Mouse (Mus musculus) large intestine, adult 2 months (tissue): ENCODE measurements around the gene Alox5ap. TPM values are rescaled to one million over a fixed set of nuclear protein-coding genes. Genes with fewer than 3 reads are reported as not detected.

Experiments
- DNase-seq: peaks from one replicate; pipeline ENCODE4 v3.0.0-alpha.2; 2012; ENCODE audit warnings: low read depth, low spot score
- WGBS: fragments of 180-500 bp; shearing (Covaris S2); methylation state at CpG from one replicate; pipeline ENCODE4 v1.1.7; 2018; 5-methylcytosine and 5-hydroxymethylcytosine counted together
- polyA plus RNA-seq: library from polyadenylated mRNA; depleted of rRNA; stranded (reverse); fragments of >200 nt; gene quantifications from 2 replicates; pipeline ENCODE4 v1.2.3, GENCODE M21; 2012

Gene Alox5ap
- polyA plus RNA-seq, 1 experiment = 15.7 TPM

GRCm38 (mm10) chr5:149257518-149258281 is 6.9 kb upstream of the Alox5ap start:
- 70% methylated on average over 14 of the region's 14 CpGs for WGBS
- DNase-seq = no peak

- DNase-seq = no peak
- WGBS = 55% methylated on average over 16 of the region's 16 CpGs
Measured at GRCm38 (mm10) chr5:149259093-149259492, 5.5 kb upstream of the Alox5ap start.

DNA sequence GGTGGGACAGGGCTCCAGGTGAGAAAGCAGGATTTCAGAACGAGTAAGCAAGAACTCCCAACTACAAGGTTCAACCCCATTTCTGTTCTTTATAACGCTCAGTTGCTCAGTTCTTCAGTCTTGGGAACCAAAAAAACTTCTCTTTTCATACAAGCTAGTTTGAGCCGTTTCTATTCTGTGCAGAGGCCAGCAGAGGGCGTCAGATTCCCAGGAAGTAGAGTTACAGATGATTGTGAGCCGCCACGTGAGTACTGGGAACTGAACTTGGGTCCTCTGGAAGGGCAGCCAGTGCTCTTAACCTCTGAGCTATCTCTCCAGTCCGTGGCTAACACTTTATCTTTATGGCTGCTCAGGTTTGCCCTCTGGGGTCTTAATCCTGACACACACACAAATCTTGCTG is 3.1 kb upstream of the Alox5ap start:
- WGBS = 75% methylated on average over 7 of the region's 7 CpGs
- DNase-seq = no peak

DNA sequence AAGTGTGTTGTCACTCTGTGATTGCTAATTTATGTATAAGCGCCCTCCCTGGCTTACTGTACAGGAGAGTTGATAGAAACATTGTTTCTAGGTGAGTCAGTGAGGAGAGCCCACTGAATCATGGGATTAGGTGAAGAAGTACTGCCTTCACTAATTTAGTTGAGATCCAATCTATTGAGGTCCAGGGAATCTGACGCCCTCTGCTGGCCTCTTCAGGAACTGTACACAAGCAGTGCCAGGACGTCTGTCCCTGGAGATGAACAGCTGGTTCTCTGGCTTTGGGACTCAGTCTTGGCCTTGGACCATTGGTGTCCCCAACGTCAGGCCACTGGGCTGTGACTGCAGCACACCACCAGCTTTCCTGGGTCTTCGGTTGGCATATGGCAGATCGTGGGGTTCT is 2.7 kb upstream of the Alox5ap start:
- 63% methylated on average over 6 of the region's 6 CpGs for WGBS
- DNase-seq = no peak

DNA sequence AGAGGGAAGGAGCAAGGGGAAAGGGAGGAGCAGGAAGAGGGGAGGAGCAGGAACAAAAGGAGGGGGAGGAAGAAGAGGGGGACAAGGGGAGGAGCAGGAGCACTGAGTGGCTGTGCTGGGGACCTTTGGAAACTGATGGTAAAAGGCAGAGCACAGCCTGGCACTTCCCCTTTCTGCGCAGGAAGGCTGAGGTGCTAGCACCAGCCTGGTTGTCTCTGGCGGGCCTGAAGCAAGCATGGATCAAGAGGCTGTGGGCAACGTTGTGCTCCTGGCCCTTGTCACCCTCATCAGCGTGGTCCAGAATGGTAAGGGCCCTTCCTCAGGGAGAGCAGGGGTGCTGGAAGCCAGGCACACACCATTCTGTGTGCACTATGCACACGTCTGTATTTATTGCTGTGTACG is 312 bp downstream of the Alox5ap start:
- WGBS = 33% methylated on average over 6 of the region's 6 CpGs
- no peak for DNase-seq

- DNase-seq = no peak
- WGBS = 62% methylated on average over 8 of the region's 8 CpGs
Measured at GRCm38 (mm10) chr5:149266761-149267221, 2.2 kb downstream of the Alox5ap start.

DNA sequence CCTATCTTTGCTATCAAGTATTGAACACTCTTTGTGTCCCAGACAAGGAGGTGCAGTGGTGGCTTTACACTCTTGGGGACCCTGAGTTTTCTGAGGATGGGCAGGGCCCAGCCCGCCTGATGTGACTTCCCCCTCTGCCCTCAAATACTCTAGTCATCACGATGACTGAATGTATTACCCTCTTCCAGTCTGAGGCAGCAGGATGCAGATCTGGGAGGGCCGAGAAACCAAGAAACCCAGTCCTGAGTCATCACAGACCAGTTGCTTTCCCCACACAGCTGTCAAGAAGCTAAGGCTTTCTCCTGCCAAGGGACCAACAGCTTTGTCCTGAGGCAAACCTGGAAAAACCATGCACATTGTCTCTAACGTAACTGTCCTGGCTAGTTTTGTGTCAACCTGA is 2.9 kb downstream of the Alox5ap start:
- DNase-seq = no peak
- 69% methylated on average over 4 of the region's 4 CpGs for WGBS

GRCm38 (mm10) chr5:149271291-149271690 is 6.7 kb downstream of the Alox5ap start:
- DNase-seq = no peak
- WGBS = 95% methylated on average over 3 of the region's 3 CpGs

GRCm38 (mm10) chr5:149272535-149272934 is 8.0 kb downstream of the Alox5ap start:
- DNase-seq = no peak
- WGBS = 51% methylated on average over 4 of the region's 4 CpGs

- no peak for DNase-seq
- 79% methylated on average over 15 of the region's 15 CpGs for WGBS
Measured at GRCm38 (mm10) chr5:149274390-149275104, 10.0 kb downstream of the Alox5ap start.

DNA sequence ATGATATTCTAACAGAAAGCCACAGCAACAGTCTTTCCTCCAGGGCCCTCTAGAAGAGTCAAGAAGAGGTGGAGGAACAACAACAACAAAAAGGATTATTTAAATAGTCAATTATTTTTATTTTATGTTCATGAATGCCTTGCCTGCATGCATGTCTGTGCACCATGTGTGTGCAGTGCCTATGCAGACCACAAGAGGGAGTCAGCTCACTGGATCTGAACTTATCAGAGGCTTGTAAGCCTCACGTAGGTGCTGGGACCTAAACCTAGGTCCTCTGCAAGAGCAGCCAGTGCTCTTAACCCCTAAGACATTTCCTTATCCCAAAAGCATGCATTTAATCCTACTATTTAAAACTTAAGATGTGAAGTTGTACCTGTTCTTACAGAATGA is 10.5 kb downstream of the Alox5ap start:
- DNase-seq = no peak
- WGBS = 97% methylated on average over 1 of the region's 1 CpGs

DNA sequence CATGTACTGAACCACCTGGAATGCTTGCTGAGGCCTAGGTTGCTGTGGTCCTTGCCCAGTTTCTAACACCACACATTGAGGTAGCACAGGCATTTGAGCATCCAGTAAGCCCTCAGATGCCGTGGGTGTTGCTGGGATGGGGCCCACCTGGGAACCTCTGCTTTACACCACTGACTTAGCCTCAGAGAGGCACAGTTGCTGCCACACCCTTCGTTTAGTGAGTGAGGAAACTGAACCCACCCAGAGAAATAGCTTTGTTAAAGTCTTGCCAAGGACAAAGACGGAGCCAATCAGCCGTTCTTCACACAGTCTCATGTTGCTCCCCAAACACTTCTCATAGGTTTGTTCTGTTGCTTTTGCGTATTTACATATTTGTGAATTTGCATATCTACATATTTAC is 13.0 kb downstream of the Alox5ap start:
- 45% methylated on average over 5 of the region's 5 CpGs for WGBS
- no peak for DNase-seq

- no peak for DNase-seq
- WGBS = 58% methylated on average over 22 of the region's 22 CpGs
Measured at GRCm38 (mm10) chr5:149279273-149279844, 14.8 kb downstream of the Alox5ap start.

DNA sequence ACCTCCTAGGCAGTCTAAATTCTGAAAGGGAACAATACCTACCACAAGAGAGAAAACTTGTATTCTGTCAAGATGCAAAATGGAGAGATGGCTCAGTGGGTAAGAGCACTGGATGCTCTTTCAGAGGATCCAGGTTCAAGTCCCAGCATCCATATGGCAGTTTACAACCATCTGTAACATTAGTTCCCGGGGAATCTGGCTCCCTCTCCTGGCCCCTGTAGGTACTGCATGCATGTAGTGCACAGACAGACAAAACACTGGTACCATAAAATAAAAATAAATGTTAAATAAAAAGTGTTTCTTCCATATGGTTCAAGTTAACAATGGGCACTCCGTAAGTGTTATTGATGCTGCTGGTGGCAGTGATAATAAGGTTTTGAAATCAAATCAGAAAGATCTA is 18.4 kb downstream of the Alox5ap start:
- no peak for DNase-seq
- WGBS = 89% methylated on average over 2 of the region's 2 CpGs

- no peak for DNase-seq
Measured at GRCm38 (mm10) chr5:149283821-149284220, 19.3 kb downstream of the Alox5ap start.

GRCm38 (mm10) chr5:149286021-149286420 is 21.5 kb downstream of the Alox5ap start:
- 62% methylated on average over 7 of the region's 7 CpGs for WGBS

GRCm38 (mm10) chr5:149287148-149288038 is 22.8 kb downstream of the Alox5ap start:
- WGBS = 26% methylated on average over 41 of the region's 41 CpGs
- no peak for DNase-seq

More at GRCm38 (mm10) chr5:149286021-149286420, 21.5 kb downstream of the Alox5ap start:
- DNase-seq = no peak

DNA sequence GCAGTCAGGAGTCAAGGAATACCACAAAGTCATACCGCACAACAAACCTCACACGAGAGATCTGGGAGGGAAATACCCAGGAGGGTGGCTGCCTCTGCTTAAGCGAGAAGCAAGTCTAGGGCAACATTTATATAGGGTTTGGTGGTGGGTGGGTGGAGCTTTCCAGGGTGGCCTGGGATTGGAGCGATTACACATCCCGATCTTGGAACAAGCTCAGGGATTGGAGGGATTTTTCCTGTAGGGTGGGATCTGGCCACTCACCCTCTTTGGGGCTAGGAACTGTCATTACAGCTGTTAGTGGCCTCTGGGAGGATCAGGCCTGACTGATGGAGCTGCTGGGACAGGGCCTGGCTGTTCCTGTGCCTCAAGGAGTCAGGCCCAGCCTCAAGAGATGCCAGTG is 26.7 kb downstream of the Alox5ap start:
- 85% methylated on average over 5 of the region's 5 CpGs for WGBS
- DNase-seq = no peak

- 75% methylated on average over 4 of the region's 4 CpGs for WGBS
- DNase-seq = no peak
Measured at GRCm38 (mm10) chr5:149293071-149293470, 28.5 kb downstream of the Alox5ap start.

DNA sequence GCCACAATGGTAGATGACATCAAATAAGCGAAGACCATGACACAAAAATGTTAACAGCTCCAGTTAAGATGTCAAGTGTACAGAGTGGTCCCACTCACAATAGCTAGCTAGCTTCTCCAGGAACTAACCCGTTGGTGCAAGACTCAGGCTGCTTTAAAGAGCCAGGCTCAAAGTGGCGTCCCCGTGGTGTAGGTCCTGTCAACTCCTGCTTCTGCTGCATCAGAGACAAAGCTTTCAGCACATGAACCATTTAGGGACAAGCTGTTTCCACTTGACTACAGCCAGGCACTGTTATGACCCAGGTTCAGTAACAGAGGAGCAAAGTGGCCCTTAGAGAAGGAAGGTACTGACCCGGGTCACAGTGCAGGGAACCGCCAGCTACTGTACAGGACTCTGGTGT is 32.2 kb downstream of the Alox5ap start:
- 96% methylated on average over 6 of the region's 6 CpGs for WGBS
- no peak for DNase-seq
